Mouse (Mus musculus) kidney, embryonic 16.5 days (tissue): Measurements from ENCODE around the gene Ric8b. TPM values are rescaled to one million over a fixed set of nuclear protein-coding genes. Genes with fewer than 3 reads are reported as not detected.

ENCODE experiments used
- ATAC-seq: fragments of 200-750 bp; cut with Nextera tagmentation; 2 replicates; pipeline ENCODE4 v1.8.0; 2017; ENCODE audit warnings: moderate TSS enrichment; ENCODE audit not compliant: low FRiP score, low TSS enrichment
- H3K27ac ChIP-seq: fragments of 300-500 bp; sonication (generic); 2 replicates; pipeline ENCODE4 v1.5.1; 2014; ENCODE audit warnings: low read length
- H3K27me3 ChIP-seq: fragments of 300-500 bp; sonication (generic); 2 replicates; pipeline ENCODE4 v1.6.1; 2014; ENCODE audit warnings: low read length, control low read depth, mixed read lengths; ENCODE audit not compliant: insufficient read depth
- H3K36me3 ChIP-seq: fragments of 300-500 bp; sonication (generic); 2 replicates; pipeline ENCODE4 v1.6.1; 2014; ENCODE audit warnings: low read length, control low read depth, mixed read lengths; ENCODE audit not compliant: insufficient read depth
- H3K4me1 ChIP-seq: fragments of 300-500 bp; sonication (generic); 2 replicates; pipeline ENCODE4 v1.6.1; 2014; ENCODE audit warnings: low read length, control low read depth, mixed read lengths; ENCODE audit not compliant: insufficient read depth
- H3K4me2 ChIP-seq: fragments of 300-500 bp; sonication (generic); replicated peaks from 2 replicates; pipeline ENCODE4 v1.6.1; 2014; ENCODE audit warnings: low read depth, low read length
- H3K4me3 ChIP-seq: fragments of 300-500 bp; sonication (generic); 2 replicates; pipeline ENCODE4 v1.5.1; 2014; ENCODE audit warnings: mild to moderate bottlenecking, low read length
- H3K9ac ChIP-seq: fragments of 300-500 bp; sonication (generic); replicated peaks from 2 replicates; pipeline ENCODE4 v1.6.1; 2014; ENCODE audit warnings: low read length
- H3K9me3 ChIP-seq: fragments of 300-500 bp; sonication (generic); 2 replicates; pipeline ENCODE4 v1.6.1; 2016; ENCODE audit warnings: low read length, control low read depth
- WGBS: fragments of 180-500 bp; shearing (Covaris S2); extraction: QIAGEN DNeasy Blood & Tissue Kit; methylation state at CpG from one replicate; pipeline ENCODE4 v1.1.7; 2014; 5-methylcytosine and 5-hydroxymethylcytosine counted together
- polyA plus RNA-seq: library from polyadenylated mRNA; unstranded; fragments of >200 nt; fragmentation: Nextera tagmentation; extraction: Ambion mirVana; gene quantifications from 2 replicates; pipeline ENCODE4 v1.2.1, GENCODE M21; 2015

The Ric8b gene
- polyA plus RNA-seq, 1 experiment from 2014 or later, result 26.0 TPM

- no peak for ATAC-seq
- WGBS, result 87% methylated on average over 3 of the region's 3 CpGs
- H3K4me3 ChIP-seq, result no peak overlapping the region
- peaks cover 11% of the 10 kb centered on the region for H3K4me1 ChIP-seq
- H3K27me3 ChIP-seq, result no peaks in the 10 kb centered on the region
- H3K9ac ChIP-seq, result no peak overlapping the region
- H3K27ac ChIP-seq, result no peak overlapping the region
- H3K36me3 ChIP-seq, result no peaks in the 10 kb centered on the region
- H3K4me2 ChIP-seq, result no peak overlapping the region
- H3K9me3 ChIP-seq, result no peaks in the 10 kb centered on the region
Measured at GRCm38 (mm10) chr10:84908471-84908870, 8.9 kb upstream of the Ric8b start.

DNA sequence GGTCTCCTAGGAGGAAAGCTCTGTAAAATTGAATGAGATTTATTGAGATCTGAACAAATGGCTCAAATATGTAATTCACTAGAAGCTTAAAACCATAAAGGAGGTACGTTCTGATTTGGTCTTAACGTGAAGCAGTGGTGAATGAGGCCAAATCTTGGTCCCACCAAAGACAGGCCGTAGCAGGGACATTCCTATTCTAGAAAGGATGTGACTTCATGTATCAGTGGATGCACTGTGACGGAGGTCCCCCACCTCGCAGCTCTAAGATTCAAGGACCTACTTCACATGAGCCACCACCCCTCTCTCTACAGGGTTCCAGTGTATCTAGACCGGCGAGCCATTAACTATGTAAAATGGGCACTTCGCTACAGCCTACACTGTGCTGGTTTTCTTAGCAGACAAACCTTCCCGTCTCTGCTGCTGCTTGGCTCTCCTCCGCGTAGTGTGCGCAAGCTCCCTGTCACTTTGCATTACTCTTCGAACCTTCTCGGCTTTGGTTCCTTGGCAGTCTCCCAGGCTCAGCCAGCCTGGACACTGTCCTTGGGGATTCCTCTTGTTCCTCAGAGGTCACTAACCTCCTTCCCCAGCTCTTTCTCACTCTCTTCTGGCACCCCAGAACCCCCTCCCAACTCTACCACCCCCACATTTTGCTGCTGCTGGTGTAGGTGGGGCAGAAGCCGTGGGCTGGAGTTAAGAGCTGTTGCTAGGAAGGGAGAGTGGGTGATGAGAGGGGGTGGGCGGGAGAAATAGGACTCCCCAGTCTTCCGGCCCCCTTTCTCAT is 8.2 kb upstream of the Ric8b start:
- no peak for ATAC-seq
- 74% methylated on average over 17 of the region's 17 CpGs for WGBS
- no peaks in the 10 kb centered on the region for H3K36me3 ChIP-seq

GRCm38 (mm10) chr10:84910194-84910593 is 7.2 kb upstream of the Ric8b start:
- Histone ChIP-seq H3K4me3 (no peak overlapping the region), H3K9ac (no peak overlapping the region), H3K9me3 (no peaks in the 10 kb centered on the region), H3K4me1 (peaks cover 4% of the 10 kb centered on the region; the same call in 1 of the 2 replicates), H3K27ac (no peak overlapping the region), H3K4me2 (no peak overlapping the region), H3K36me3 (no peaks in the 10 kb centered on the region), H3K27me3 (no peaks in the 10 kb centered on the region)
- no peak for ATAC-seq
- WGBS, result 35% methylated on average over 7 of the region's 7 CpGs

More for the DNA sequence above, 8.2 kb upstream of the Ric8b start:
- H3K9me3 ChIP-seq, result no peaks in the 10 kb centered on the region
- H3K27ac ChIP-seq, result no peak overlapping the region
- H3K4me2 ChIP-seq, result no peak overlapping the region
- H3K4me3 ChIP-seq, result no peak overlapping the region
- no peak overlapping the region for H3K9ac ChIP-seq
- peaks cover 4% of the 10 kb centered on the region for H3K4me1 ChIP-seq
- H3K27me3 ChIP-seq, result no peaks in the 10 kb centered on the region

DNA sequence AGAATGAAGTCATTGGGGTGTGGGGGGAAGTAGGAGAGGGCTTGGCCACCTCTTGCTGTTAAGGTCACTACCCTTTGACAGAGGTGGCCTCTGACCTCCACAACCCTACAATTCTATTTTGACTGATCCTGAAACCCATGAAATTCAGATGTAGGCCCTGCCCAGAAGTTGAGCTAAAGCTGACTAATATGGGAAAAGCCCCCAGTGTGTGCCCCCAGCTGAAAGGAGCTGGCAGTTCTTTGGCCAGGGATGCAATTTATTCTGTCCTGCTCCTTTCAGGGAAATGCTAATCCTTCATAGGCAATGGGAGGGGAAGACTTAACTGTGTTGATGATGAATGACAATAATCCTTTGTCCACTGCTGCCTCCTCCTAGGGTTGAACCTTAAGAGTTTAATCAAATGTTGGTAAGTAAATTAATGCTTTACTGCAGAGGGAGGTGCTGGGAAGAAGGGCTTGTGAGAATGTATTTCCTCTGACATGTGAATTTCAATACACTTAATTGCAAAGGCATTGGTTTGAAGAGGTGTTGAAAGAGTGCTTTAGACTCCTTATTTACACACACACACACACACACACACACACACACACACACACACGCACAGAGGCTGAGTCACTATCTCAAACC is 6.5 kb upstream of the Ric8b start:
- Histone ChIP-seq H3K9me3 (no peaks in the 10 kb centered on the region), H3K4me1 (peaks cover 4% of the 10 kb centered on the region; the same call in 1 of the 2 replicates), H3K4me3 (no peak overlapping the region), H3K27ac (no peak overlapping the region), H3K9ac (no peak overlapping the region), H3K4me2 (no peak overlapping the region), H3K27me3 (no peaks in the 10 kb centered on the region), H3K36me3 (no peaks in the 10 kb centered on the region)
- ATAC-seq, result no peak
- WGBS, result 73% methylated on average over 1 of the region's 1 CpGs

DNA sequence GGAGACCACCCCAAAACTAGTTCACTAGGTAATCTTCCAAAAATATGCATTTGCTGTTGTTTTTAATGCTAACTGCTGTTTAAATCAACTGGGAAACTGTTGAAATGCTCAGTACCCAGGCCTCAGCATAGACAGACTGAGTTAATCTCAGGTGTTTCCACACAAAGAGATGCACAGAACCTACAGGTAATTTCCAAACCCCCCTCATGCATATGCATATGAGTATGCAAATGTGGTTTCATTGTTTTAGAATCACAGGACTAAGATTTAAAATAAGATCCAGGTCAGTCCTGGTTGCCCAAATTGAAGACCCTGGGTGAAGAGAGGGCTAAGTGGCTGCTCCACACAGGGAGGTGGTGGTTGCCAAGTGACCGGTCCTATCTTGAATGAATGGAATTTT is 4.3 kb upstream of the Ric8b start:
- Histone ChIP-seq H3K9ac (no peak overlapping the region), H3K4me3 (no peak overlapping the region), H3K9me3 (no peaks in the 10 kb centered on the region), H3K4me1 (peaks cover 6% of the 10 kb centered on the region), H3K4me2 (no peak overlapping the region), H3K27ac (no peak overlapping the region), H3K27me3 (no peaks in the 10 kb centered on the region), H3K36me3 (no peaks in the 10 kb centered on the region)
- ATAC-seq, result no peak
- WGBS, result 88% methylated on average over 1 of the region's 1 CpGs

DNA sequence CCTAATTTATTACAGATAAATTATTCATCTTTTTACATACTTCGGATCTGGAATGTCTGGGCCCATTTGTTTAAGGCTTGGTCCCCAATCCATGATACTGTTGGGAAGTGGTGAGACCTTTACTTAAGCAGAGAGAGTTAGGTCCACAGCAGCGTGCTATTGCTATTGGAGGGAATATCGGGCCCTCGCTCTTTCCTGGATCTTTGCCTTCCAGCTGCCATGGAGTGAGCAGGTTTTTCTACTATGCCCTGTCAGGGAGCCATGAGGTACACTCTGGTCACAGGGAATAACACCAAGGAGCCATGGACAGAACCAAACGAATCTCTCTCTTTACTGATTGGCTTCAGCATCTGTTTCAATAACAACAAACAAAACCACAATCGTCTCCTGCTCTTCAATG is 1.9 kb upstream of the Ric8b start:
- 82% methylated on average over 6 of the region's 6 CpGs for WGBS
- H3K27ac ChIP-seq, result no peak overlapping the region
- ATAC-seq, result no peak
- H3K4me2 ChIP-seq, result no peak overlapping the region
- H3K4me3 ChIP-seq, result no peak overlapping the region
- H3K4me1 ChIP-seq, result peaks cover 18% of the 10 kb centered on the region
- H3K27me3 ChIP-seq, result no peaks in the 10 kb centered on the region
- H3K9ac ChIP-seq, result no peak overlapping the region
- H3K9me3 ChIP-seq, result no peaks in the 10 kb centered on the region
- no peaks in the 10 kb centered on the region for H3K36me3 ChIP-seq

DNA sequence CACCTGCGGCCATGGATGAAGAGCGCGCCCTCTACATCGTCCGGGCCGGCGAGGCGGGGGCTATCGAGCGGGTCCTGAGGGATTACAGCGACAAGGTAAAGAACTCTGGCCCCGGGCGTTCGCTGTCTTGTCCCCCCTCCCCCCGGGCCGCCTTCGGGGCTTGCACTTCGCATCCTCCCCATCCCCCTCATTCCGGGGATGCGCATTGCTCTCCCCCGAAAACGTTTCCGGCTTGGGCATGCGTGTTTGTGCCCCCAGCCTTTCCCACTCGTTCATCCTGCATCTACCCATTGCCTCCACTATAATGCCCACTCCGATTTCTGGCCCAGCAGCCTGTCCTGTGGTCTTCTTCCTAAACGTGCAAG is 297 bp downstream of the Ric8b start:
- Histone ChIP-seq H3K4me3 (peak overlapping the region; percentile 79), H3K9me3 (no peaks in the 10 kb centered on the region), H3K9ac (peak overlapping the region; percentile 76), H3K36me3 (no peaks in the 10 kb centered on the region), H3K4me2 (peak overlapping the region; percentile 78), H3K4me1 (peaks cover 18% of the 10 kb centered on the region), H3K27ac (peak overlapping the region; percentile 94), H3K27me3 (no peaks in the 10 kb centered on the region)
- ATAC-seq, result peak; percentile 11
- 0% methylated on average over 27 of the region's 27 CpGs for WGBS

GRCm38 (mm10) chr10:84926336-84926735 is 8.9 kb downstream of the Ric8b start:
- Histone ChIP-seq H3K4me3 (no peak overlapping the region), H3K4me1 (peaks cover 23% of the 10 kb centered on the region), H3K4me2 (no peak overlapping the region), H3K9ac (no peak overlapping the region), H3K27ac (no peak overlapping the region), H3K36me3 (peaks cover 9% of the 10 kb centered on the region; the same call in 1 of the 2 replicates), H3K27me3 (no peaks in the 10 kb centered on the region), H3K9me3 (no peaks in the 10 kb centered on the region)
- no peak for ATAC-seq
- 36% methylated on average over 7 of the region's 7 CpGs for WGBS

DNA sequence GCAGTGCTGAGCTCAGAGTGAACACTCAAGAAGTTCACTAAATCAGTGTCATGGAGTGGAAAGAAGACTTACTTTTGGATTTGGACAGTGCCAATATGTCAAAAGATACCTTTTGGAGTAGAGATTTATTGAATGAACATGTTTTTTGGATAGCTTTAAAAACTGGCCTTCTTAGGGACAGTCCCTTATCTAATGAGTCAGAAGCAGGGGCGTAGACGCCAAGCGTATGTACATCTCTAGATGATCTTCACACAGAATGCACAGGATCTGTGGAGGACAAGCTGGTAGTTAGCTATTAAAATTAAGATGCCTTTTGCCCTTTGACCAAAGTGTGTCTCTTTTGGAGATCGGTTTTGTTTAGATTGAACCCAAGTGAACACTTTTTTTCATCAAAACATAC is 9.5 kb downstream of the Ric8b start:
- no peak overlapping the region for H3K27ac ChIP-seq
- ATAC-seq, result no peak
- H3K4me1 ChIP-seq, result peaks cover 23% of the 10 kb centered on the region
- H3K36me3 ChIP-seq, result peaks cover 9% of the 10 kb centered on the region; the same call in 1 of the 2 replicates
- H3K27me3 ChIP-seq, result no peaks in the 10 kb centered on the region
- H3K9me3 ChIP-seq, result no peaks in the 10 kb centered on the region
- no peak overlapping the region for H3K4me3 ChIP-seq
- no peak overlapping the region for H3K4me2 ChIP-seq
- no peak overlapping the region for H3K9ac ChIP-seq
- WGBS, result 80% methylated on average over 4 of the region's 4 CpGs

DNA sequence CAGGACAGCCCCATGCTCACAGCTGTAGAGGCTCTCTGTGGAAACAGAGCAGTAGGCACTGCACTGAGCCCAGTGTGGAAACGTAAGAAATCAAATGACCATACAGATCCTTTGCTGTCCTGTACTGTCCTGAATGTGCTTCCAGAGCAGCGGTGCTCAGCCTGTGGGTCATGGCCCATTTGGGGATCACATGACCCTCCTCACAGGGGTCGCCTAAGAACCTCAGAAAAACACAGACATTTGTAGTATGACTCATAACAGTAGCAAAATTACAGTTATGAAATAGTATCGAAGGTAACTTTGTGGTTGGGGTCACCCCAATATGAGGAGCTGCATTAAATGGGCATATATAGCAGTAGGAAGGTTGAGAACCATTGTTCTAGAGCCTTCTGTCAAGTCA is 11.0 kb downstream of the Ric8b start:
- Histone ChIP-seq H3K9me3 (no peaks in the 10 kb centered on the region), H3K27ac (no peak overlapping the region), H3K4me1 (peaks cover 22% of the 10 kb centered on the region), H3K4me2 (no peak overlapping the region), H3K27me3 (no peaks in the 10 kb centered on the region), H3K36me3 (peaks cover 9% of the 10 kb centered on the region; the same call in 1 of the 2 replicates), H3K9ac (no peak overlapping the region), H3K4me3 (no peak overlapping the region)
- ATAC-seq, result no peak
- WGBS, result 84% methylated on average over 4 of the region's 4 CpGs
